Mouse (Mus musculus): ENCODE measurements at regions not wholly inside any gene's neighbourhood (a gene's known extent, or its start where the extent isn't known, plus 50 kb on each side); places are given as distances from the start of the nearest gene placed in this dataset.

GRCm38 (mm10) chr11:64829429-64829828 lies 149.4 kb upstream of the Elac2 start:
- TF ChIP-seq TCF3 (IDR thresholded peaks at IDR 0.05; ENCODE audit: insufficient read length, low read depth) (no peak), POLR2A (IDR thresholded peaks at IDR 0.05; ENCODE audit: insufficient read length, low read depth) (no peak), E2F4 (IDR thresholded peaks at IDR 0.05; ENCODE audit: insufficient read depth) (no peak), MYOG (IDR thresholded peaks at IDR 0.05; ENCODE audit: control insufficient read depth in 1 of 3, insufficient read depth in 1 of 3, insufficient read length in 2 of 3, low read depth in 2 of 3) (no peak), TCF12 (IDR thresholded peaks at IDR 0.05; ENCODE audit: insufficient read depth, poor library complexity, severe bottlenecking) (no peak), CEBPB (IDR thresholded peaks at IDR 0.05; ENCODE audit: insufficient read depth, poor library complexity, severe bottlenecking) (no peak), MAX (IDR thresholded peaks at IDR 0.05; ENCODE audit: low read depth) (no peak), USF1 (IDR thresholded peaks at IDR 0.05; ENCODE audit: low read depth) (no peak), REST (IDR thresholded peaks at IDR 0.05; ENCODE audit: insufficient read depth, insufficient read length) (no peak), SRF (IDR thresholded peaks at IDR 0.05; ENCODE audit: control insufficient read depth, insufficient read length, low read depth) (no peak)
- Histone ChIP-seq H3K79me2 (ENCODE audit: control insufficient read depth, insufficient read depth) (no peaks in the 10 kb centered on the region), H3K27me3 (ENCODE audit: control insufficient read depth, insufficient read depth, insufficient read length) (no peaks in the 10 kb centered on the region), H3K4me2 (ENCODE audit: low read depth) (no peak overlapping the region), H3K4me3 (no peak overlapping the region), H3K36me3 (ENCODE audit: control insufficient read depth, insufficient read depth) (no peaks in the 10 kb centered on the region), H3ac (ENCODE audit: control insufficient read depth, insufficient read length) (no peak overlapping the region)

GRCm38 (mm10) chr11:64832453-64832852 lies 146.4 kb upstream of the Elac2 start:
- H3K4me2 ChIP-seq (ENCODE audit: low read depth) = peak overlapping the region; percentile 12
- H3K79me2 ChIP-seq (ENCODE audit: control insufficient read depth, insufficient read depth) = no peaks in the 10 kb centered on the region
- H3K4me3 ChIP-seq = no peak overlapping the region

DNA sequence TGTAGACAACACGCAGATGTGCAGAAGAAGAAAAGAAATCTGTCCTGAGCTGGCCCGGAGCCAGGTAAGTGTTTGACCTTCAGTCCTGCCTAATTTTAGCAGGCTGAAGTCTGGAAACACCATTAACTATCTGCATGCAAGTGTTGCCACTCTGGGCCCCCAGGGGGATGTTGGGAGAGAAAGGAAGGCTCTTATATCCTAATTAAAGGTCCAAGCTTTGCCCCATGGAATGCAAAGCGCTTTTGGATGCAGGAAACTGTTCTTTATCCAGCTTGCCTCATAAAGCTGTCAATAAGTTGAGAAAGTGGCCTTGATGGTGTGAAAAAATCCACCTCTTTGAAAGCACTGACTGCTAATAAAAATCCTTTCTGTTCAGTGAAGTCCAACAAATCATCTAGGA lies 145.1 kb upstream of the Elac2 start:
- Histone ChIP-seq H3K79me2 (ENCODE audit: control insufficient read depth, insufficient read depth) (no peaks in the 10 kb centered on the region), H3K4me3 (no peak overlapping the region), H3K4me2 (ENCODE audit: low read depth) (no peak overlapping the region), H3ac (ENCODE audit: control insufficient read depth, insufficient read length) (no peak overlapping the region), H3K27me3 (ENCODE audit: control insufficient read depth, insufficient read depth, insufficient read length) (no peaks in the 10 kb centered on the region), H3K36me3 (ENCODE audit: control insufficient read depth, insufficient read depth) (no peaks in the 10 kb centered on the region)
- TF ChIP-seq POLR2AphosphoS2 (IDR thresholded peaks at IDR 0.05; ENCODE audit: insufficient read length, low read depth) (no peak), REST (IDR thresholded peaks at IDR 0.05; ENCODE audit: insufficient read depth, insufficient read length) (no peak), MYOD1 (IDR thresholded peaks at IDR 0.05; ENCODE audit: control insufficient read depth in 1 of 3, insufficient read length in 2 of 3, low read depth in 2 of 3) (no peak), POLR2A (IDR thresholded peaks at IDR 0.05; ENCODE audit: insufficient read length, low read depth) (no peak), TCF3 (IDR thresholded peaks at IDR 0.05; ENCODE audit: insufficient read length, low read depth) (no peak), MAX (IDR thresholded peaks at IDR 0.05; ENCODE audit: low read depth) (no peak), SRF (IDR thresholded peaks at IDR 0.05; ENCODE audit: control insufficient read depth, insufficient read length, low read depth) (no peak), TCF12 (IDR thresholded peaks at IDR 0.05; ENCODE audit: insufficient read depth, poor library complexity, severe bottlenecking) (no peak), CEBPB (IDR thresholded peaks at IDR 0.05; ENCODE audit: insufficient read depth, poor library complexity, severe bottlenecking) (no peak), MYOG (IDR thresholded peaks at IDR 0.05; ENCODE audit: control insufficient read depth in 1 of 3, insufficient read depth in 1 of 3, insufficient read length in 2 of 3, low read depth in 2 of 3) (no peak), USF1 (IDR thresholded peaks at IDR 0.05; ENCODE audit: low read depth) (no peak), E2F4 (IDR thresholded peaks at IDR 0.05; ENCODE audit: insufficient read depth) (no peak)

More at GRCm38 (mm10) chr11:64832453-64832852, 146.4 kb upstream of the Elac2 start:
- Histone ChIP-seq H3K36me3 (ENCODE audit: control insufficient read depth, insufficient read depth) (no peaks in the 10 kb centered on the region), H3K27me3 (ENCODE audit: control insufficient read depth, insufficient read depth, insufficient read length) (no peaks in the 10 kb centered on the region), H3ac (ENCODE audit: control insufficient read depth, insufficient read length) (no peak overlapping the region)
- TF ChIP-seq MAX (IDR thresholded peaks at IDR 0.05; ENCODE audit: low read depth) (no peak), CEBPB (IDR thresholded peaks at IDR 0.05; ENCODE audit: insufficient read depth, poor library complexity, severe bottlenecking) (no peak), MYOD1 (IDR thresholded peaks at IDR 0.05; ENCODE audit: control insufficient read depth in 1 of 3, insufficient read length in 2 of 3, low read depth in 2 of 3) (no peak), TCF3 (IDR thresholded peaks at IDR 0.05; ENCODE audit: insufficient read length, low read depth) (no peak), SRF (IDR thresholded peaks at IDR 0.05; ENCODE audit: control insufficient read depth, insufficient read length, low read depth) (no peak), USF1 (IDR thresholded peaks at IDR 0.05; ENCODE audit: low read depth) (no peak), E2F4 (IDR thresholded peaks at IDR 0.05; ENCODE audit: insufficient read depth) (no peak), POLR2AphosphoS2 (IDR thresholded peaks at IDR 0.05; ENCODE audit: insufficient read length, low read depth) (no peak), POLR2A (IDR thresholded peaks at IDR 0.05; ENCODE audit: insufficient read length, low read depth) (no peak), MYOG (IDR thresholded peaks at IDR 0.05; ENCODE audit: control insufficient read depth in 1 of 3, insufficient read depth in 1 of 3, insufficient read length in 2 of 3, low read depth in 2 of 3) (no peak), TCF12 (IDR thresholded peaks at IDR 0.05; ENCODE audit: insufficient read depth, poor library complexity, severe bottlenecking) (no peak)

- Histone ChIP-seq H3K79me2 (ENCODE audit: control insufficient read depth, insufficient read depth) (no peaks in the 10 kb centered on the region), H3K36me3 (ENCODE audit: control insufficient read depth, insufficient read depth) (no peaks in the 10 kb centered on the region), H3K4me3 (no peak overlapping the region), H3ac (ENCODE audit: control insufficient read depth, insufficient read length) (no peak overlapping the region), H3K27me3 (ENCODE audit: control insufficient read depth, insufficient read depth, insufficient read length) (no peaks in the 10 kb centered on the region), H3K4me2 (ENCODE audit: low read depth) (no peak overlapping the region)
- TF ChIP-seq MAX (IDR thresholded peaks at IDR 0.05; ENCODE audit: low read depth) (no peak), CEBPB (IDR thresholded peaks at IDR 0.05; ENCODE audit: insufficient read depth, poor library complexity, severe bottlenecking) (no peak), POLR2A (IDR thresholded peaks at IDR 0.05; ENCODE audit: insufficient read length, low read depth) (no peak), TCF3 (IDR thresholded peaks at IDR 0.05; ENCODE audit: insufficient read length, low read depth) (no peak), USF1 (IDR thresholded peaks at IDR 0.05; ENCODE audit: low read depth) (no peak), MYOD1 (IDR thresholded peaks at IDR 0.05; ENCODE audit: control insufficient read depth in 1 of 3, insufficient read length in 2 of 3, low read depth in 2 of 3) (no peak), MYOG (IDR thresholded peaks at IDR 0.05; ENCODE audit: control insufficient read depth in 1 of 3, insufficient read depth in 1 of 3, insufficient read length in 2 of 3, low read depth in 2 of 3) (no peak), SRF (IDR thresholded peaks at IDR 0.05; ENCODE audit: control insufficient read depth, insufficient read length, low read depth) (no peak), REST (IDR thresholded peaks at IDR 0.05; ENCODE audit: insufficient read depth, insufficient read length) (no peak), E2F4 (IDR thresholded peaks at IDR 0.05; ENCODE audit: insufficient read depth) (no peak), POLR2AphosphoS2 (IDR thresholded peaks at IDR 0.05; ENCODE audit: insufficient read length, low read depth) (no peak), TCF12 (IDR thresholded peaks at IDR 0.05; ENCODE audit: insufficient read depth, poor library complexity, severe bottlenecking) (no peak)
Measured at GRCm38 (mm10) chr11:64836771-64837170, 142.1 kb upstream of the Elac2 start.

Data from myocyte (in vitro differentiated cells).